Mouse (Mus musculus) kidney, postnatal 36 days (tissue): ENCODE results near the gene Kdsr.

ENCODE experiments used
- DNase-seq, 2 experiments: peaks; one replicate each; pipeline ENCODE4 v3.0.0; 2021 to 2022; ENCODE audit warnings: mixed read lengths in 2 of 2

Gene Kdsr

GRCm38 (mm10) chr1:106692599-106692998 lies 66.9 kb downstream of the Kdsr start:
- DNase-seq: no peak

GRCm38 (mm10) chr1:106690887-106691286 lies 68.6 kb downstream of the Kdsr start:
- DNase-seq: no peak

GRCm38 (mm10) chr1:106688161-106688516 lies 71.4 kb downstream of the Kdsr start:
- DNase-seq: no peak

GRCm38 (mm10) chr1:106687435-106688160 lies 71.9 kb downstream of the Kdsr start:
- peak; percentile 74 to 80 for DNase-seq

- DNase-seq: no peak
Measured at GRCm38 (mm10) chr1:106685702-106686101, 73.8 kb downstream of the Kdsr start.

GRCm38 (mm10) chr1:106684546-106684945 lies 75.0 kb downstream of the Kdsr start:
- DNase-seq: no peak

GRCm38 (mm10) chr1:106682829-106683228 lies 76.7 kb downstream of the Kdsr start:
- DNase-seq: no peak

GRCm38 (mm10) chr1:106679800-106680515 lies 79.6 kb downstream of the Kdsr start:
- DNase-seq: no peak

GRCm38 (mm10) chr1:106678060-106678478 lies 81.5 kb downstream of the Kdsr start:
- no peak for DNase-seq
